Mouse (Mus musculus): ENCODE results near the gene Pebp1.

DNA sequence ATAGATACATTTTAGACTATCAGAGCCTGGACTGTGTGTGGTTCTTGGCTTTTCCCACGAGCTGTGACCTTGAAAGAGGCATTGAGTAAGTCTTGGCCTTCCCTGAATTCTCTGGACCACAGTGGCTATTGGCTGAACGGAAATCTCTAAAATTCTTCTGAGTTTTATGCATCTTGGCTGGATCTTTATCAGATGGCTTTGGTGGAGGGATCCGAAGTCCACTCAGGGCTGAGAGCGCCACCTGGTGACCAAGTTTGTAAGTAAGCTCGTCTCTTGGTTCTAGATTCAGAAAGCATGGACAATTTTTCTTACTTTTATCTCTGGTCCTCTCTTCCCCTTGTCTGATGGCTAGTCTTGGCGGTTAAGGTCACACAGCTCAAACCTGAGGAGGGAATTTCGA lies 17.5 kb upstream of the Pebp1 start:
- TF ChIP-seq POLR2A (IDR thresholded peaks at IDR 0.05; ENCODE audit: insufficient read length, low read depth): no peak
- TF ChIP-seq USF1 (IDR thresholded peaks at IDR 0.05; ENCODE audit: low read depth): no peak
- no peak for TF ChIP-seq CEBPB (IDR thresholded peaks at IDR 0.05; ENCODE audit: insufficient read depth, poor library complexity, severe bottlenecking)
- TF ChIP-seq MAX (IDR thresholded peaks at IDR 0.05; ENCODE audit: low read depth): no peak
- TF ChIP-seq MYOG (IDR thresholded peaks at IDR 0.05; ENCODE audit: control insufficient read depth in 1 of 3, insufficient read depth in 1 of 3, insufficient read length in 2 of 3, low read depth in 2 of 3): no peak
- TF ChIP-seq POLR2AphosphoS2 (IDR thresholded peaks at IDR 0.05; ENCODE audit: insufficient read length, low read depth): no peak
- no peak for TF ChIP-seq REST (IDR thresholded peaks at IDR 0.05; ENCODE audit: insufficient read depth, insufficient read length)
- no peak for TF ChIP-seq TCF12 (IDR thresholded peaks at IDR 0.05; ENCODE audit: insufficient read depth, poor library complexity, severe bottlenecking)
- no peak for TF ChIP-seq E2F4 (IDR thresholded peaks at IDR 0.05; ENCODE audit: insufficient read depth)

Measured in myocyte (in vitro differentiated cells).